Mouse (Mus musculus): Measurements from ENCODE around the gene Olfr689. TPM values are rescaled to one million over a fixed set of nuclear protein-coding genes. Genes with fewer than 3 reads are reported as not detected.
"Not testable (repeated sequence)": the region's sequence is repeated elsewhere in the genome, so short reads cannot be mapped to it uniquely, and the experiment has no call there.

Gene Olfr689
- total RNA-seq (2021), result not detected

DNA sequence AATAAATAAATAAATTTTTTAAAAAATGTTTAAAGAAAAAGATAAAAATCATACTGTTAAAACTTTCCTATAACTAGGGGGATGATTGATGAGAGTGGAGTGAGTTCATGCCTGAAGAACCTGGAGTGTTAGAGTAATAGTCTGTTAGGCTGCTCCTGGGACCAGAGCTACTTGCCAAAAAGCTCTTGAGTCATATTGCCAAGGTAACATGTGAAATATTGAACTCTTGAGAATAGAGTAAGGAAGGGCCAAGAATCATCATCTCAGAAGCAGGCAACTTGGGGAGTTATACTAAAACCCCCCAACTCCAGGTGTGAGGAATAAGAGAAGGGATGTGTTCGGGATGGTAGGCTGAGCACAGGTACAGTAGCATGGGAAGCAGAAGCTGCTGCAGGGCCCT, at the start of gene Olfr689:
Olfr689 (plus strand) TSS at position 301 of the 400 bp plus-strand sequence.
- intact Hi-C loops (cut with DNase I), result no loop called here
- DNase-seq, result no peak

DNA sequence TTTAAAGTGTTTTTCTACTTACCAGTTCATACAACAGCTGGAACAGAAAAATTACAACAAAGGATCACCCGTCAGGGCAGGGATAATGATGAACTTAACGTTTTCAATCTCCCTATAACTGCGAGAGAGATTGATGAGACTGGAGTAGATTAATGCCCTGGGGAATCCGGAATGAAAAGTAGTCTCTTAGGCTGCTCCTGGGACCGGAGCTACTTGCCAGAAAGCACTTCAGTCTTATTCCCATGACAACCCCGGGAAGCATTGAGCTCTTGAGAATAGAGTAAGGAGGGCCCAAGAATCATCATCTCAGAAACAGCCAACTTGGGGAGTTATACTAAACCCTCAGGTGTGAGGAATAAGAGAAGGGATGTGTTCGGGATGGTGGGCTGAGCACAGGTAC, 38.5 kb upstream of the Olfr689 start:
- DNase-seq, result no peak
- intact Hi-C loops (cut with DNase I), result no loop called here

DNA sequence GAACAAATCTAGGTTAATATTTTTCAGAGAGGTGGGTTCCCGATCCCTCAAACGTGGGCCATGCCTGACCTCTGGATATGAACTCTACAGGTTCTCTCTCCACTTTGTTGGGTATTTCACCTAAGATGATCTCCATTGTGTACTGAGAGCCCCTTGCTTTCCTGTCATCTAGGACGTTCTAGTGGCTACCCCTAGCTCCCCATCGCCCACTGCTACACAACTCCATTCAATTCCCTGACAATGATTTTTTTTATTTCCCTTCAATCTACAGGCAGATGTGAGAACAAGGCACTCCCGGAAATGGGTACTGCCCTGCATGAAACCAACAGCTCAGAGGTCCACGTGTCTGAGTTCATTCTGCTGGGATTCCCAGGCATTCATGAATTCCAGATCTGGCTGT, 23.2 kb upstream of the Olfr689 start, which contains the start of gene Olfr688:
Olfr688 (plus strand) TSS at position 301 of the 400 bp plus-strand sequence.
- intact Hi-C loops (cut with DNase I), result no loop called here
- DNase-seq, result no peak

DNA sequence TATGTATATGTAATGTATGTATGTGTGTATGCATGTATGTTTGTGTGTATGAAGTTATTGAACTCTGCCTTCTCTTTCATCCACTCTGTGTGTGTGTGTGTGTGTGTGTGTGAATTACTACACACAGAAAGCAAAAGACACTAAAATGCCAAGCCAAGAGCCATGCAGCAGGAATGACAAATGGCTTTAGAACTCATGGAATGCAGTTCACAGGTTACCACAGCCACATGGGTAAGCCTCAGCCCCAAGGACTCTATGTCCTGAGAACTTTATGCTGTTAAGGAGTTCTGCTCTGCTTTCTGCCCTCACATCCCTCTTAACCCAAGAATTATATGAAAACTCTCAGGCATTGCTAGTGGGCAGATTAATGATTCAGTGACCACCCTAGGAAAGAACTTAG, 20.9 kb upstream of the Olfr689 start:
- intact Hi-C loops (cut with DNase I), result no loop called here
- DNase-seq, result no peak

DNA sequence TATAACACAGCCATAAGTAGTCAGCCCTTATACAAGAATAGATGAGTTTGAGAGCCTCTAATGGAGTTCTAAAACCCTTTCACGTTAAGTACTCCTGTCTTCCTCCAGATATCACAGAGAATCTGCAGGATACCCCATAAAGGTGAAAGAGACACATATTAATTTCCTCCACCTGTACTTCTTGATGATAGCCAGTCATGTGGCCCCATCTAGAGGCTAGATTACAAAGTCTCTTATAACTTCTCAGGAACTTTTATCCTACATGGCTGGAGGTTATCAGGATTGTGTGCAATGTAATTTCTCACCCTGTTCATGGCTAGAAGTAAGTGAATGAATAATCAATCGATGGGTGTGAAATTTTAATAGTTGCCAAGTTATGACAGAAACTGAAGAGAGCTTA, 14.3 kb downstream of the Olfr689 start:
- DNase-seq, result no peak
- intact Hi-C loops (cut with DNase I), result no loop called here

DNA sequence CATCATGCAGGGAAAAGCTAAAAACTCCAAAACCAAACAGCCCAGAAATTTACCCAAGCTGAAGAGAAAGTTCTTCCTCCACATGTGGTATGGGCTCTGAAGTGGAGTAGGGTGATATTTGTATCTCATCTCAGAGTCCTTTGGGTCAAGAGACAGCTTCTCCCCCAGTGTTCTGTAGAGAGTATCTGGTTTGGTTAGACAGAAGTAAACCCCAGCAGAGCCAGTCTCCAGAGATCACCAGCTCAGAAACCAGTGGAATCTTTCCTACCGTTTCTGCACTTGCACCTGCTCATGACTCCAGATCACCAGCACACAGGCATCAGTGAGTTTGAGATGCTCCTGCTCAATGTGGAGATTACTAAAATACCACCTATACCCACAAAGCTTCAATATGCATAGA, 23.0 kb downstream of the Olfr689 start, which contains the start of gene Olfr690:
Olfr690 (minus strand) TSS at position 101 of the 400 bp plus-strand sequence.
- intact Hi-C loops (cut with DNase I), result no loop called here
- no peak for DNase-seq

DNA sequence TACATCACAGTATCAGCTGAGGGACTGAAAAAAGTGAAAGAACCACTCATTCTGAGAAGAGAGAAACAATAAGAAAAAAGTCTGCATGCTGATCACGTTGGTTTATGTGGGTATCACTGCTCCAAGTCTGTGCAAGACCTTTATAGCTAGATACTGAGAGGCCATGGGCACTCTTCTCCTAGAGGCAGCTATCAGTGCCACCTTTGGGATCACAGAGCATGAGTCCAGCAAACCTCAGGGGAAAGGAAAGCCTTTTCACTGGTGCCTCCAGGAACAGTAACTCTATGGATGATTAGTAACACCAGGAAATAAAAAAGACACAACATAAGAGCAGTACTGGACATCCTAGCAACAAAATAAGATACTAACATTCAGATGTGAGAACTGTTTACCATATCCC, 31.2 kb downstream of the Olfr689 start, which contains the start of gene Olfr691:
Olfr691 (minus strand) TSS at position 101 of the 400 bp plus-strand sequence.
- intact Hi-C loops (cut with DNase I), result no loop called here

DNA sequence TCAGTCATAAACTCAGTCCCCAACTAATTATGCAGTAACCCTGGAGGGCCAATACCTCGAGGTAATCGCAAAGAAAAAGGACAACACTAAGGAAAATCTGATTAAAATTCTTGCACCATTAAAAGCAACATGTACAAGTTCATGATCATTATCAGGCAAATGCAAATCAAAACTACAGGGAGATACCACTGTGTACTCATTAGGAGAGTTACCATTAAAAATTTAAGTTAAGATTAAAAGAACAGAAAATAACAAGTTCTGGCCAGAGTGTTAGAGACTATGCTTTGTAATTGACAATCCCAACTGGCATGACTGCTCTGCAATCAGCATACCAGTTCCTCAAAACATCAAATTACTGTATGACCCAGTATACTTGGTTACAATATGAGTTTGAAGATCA, 31.8 kb downstream of the Olfr689 start:
- DNase-seq, result no peak
- intact Hi-C loops (cut with DNase I), result no loop called here

More for the DNA sequence above, 31.2 kb downstream of the Olfr689 start, which contains the start of gene Olfr691:
- no peak for DNase-seq

DNA sequence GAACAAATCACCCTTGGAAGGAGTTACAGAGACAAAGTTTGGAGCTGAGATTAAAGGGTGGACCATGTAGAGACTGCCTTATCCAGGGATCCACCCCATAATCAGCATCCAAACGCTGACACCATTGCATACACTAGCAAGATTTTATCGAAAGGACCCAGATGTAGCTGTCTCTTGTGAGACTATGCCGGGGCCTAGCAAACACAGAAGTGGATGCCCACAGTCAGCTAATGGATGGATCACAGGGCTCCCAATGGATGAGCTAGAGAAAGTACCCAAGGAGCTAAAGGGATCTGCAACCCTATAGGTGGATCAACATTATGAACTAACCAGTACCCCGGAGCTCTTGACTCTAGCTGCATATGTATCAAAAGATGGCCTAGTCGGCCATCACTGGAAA, 45.1 kb downstream of the Olfr689 start:
- DNase-seq; intact Hi-C loops (cut with DNase I): not testable (repeated sequence)

DNA sequence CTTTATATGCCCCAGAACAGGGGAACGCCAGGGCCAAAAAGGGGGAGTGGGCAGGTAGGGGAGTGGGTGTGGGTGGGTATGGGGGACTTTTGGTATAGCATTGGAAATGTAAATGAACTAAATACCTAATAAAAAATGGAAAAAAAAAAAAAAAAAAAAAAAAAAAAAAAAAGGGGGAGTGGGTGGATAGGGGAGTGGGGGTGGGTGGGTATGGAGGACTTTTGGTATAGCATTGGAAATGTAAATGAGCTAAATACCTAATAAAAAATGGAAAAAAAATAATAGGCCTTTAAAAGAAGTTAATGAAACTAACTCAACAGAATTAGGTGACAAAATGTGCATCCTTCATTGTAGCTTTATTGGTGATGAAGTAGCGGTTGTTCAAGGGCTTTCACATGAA, 45.5 kb downstream of the Olfr689 start:
- intact Hi-C loops (cut with DNase I); DNase-seq: not testable (repeated sequence)

DNA sequence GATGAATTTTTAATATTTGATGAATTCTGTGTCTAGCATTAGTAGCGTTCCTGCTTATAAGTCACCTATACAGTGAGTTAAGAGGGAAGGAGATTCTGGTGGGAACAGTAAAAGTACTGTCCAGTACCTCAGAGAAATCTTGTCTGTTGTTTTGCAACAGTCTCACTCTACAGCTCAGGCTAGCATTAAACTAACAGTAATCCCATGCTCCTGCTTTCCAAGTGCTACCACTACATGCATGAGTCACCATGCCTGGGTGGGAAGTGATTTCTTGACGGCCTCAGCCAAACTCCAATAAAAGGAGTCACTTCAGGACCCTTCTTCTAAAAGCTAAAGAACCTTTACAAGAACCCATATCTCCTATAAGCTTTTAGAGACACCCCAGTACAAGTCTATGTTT, 50.7 kb downstream of the Olfr689 start:
- intact Hi-C loops (cut with DNase I), result no loop called here
- no peak for DNase-seq

DNA sequence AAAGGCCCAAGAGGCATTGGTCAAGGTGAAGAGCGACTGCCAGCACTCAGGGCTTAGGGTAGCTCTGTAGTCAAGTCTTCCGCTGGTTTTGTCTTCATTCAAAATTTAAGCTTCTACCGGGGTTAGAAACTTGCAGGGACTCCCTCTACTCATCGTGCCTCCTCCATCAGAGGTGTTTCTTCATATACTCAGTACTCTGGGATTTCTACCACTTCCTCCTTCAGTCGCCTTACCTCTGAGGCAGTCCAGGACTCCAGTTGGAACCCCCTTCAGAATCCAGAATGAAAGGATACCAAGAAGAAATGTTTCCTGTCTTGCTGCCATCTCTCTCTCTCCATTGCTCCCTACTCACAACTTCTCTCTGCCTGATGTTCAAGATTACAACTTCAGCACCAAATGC, 56.3 kb downstream of the Olfr689 start:
- intact Hi-C loops (cut with DNase I), result no loop called here
- no peak for DNase-seq

DNA sequence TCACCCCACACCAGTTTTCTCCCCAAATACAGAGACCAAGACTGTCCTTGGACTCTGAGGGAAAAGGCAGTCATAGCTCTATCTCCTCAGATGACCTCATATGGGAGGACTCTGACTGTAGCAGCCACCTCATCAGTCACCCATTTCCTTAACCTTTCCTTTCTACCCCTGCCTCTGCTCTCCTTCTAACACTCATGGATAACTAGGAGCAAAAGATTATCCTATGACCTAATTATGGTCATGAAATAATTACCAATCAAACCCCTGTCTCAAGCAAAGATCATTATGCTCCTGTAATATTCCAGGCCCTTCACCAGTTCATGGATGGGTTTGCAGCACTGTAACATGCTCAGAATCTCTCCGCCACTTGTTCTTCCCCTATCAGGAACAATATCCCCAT, 57.0 kb downstream of the Olfr689 start, which contains the start of gene Olfr692:
Olfr692 (plus strand) TSS at position 301 of the 400 bp plus-strand sequence.
- intact Hi-C loops (cut with DNase I), result no loop called here
- DNase-seq, result no peak

DNA sequence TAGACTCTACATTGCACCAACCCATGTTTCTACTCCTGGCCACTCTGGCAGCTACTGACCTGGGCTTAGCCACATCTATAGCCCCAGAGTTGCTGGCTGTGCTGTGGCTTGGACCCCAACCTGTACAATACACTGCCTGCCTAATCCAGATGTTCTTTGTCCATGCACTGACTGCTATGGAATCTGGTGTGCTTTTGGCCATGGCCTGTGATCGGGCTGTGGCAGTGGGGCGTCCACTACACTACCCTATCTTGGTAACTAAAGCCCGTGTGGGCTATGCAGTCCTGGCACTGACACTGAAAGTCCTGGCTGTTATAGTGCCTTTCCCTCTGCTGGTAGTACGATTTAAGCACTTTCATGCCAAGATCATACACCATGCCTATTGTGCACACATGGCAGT, 57.6 kb downstream of the Olfr689 start:
- no peak for DNase-seq
- intact Hi-C loops (cut with DNase I), result no loop called here

Other genes with a start within 250 kb of the Olfr689 start
- not detected for gene Olfr678, start 246.7 kb upstream of the Olfr689 start, total RNA-seq (2021)
- gene Olfr679, start 230.0 kb upstream of the Olfr689 start, total RNA-seq (2021), result not detected
- gene Olfr680-ps1, start 218.3 kb upstream of the Olfr689 start, total RNA-seq (2021), result not detected
- gene Olfr681, start 194.3 kb upstream of the Olfr689 start, total RNA-seq (2021), result not detected
- not detected for gene Olfr683, start 164.2 kb upstream of the Olfr689 start, total RNA-seq (2021)
- not detected for gene Olfr684, start 147.5 kb upstream of the Olfr689 start, total RNA-seq (2021)
- not detected for gene Olfr685, start 125.2 kb upstream of the Olfr689 start, total RNA-seq (2021)
- not detected for gene Olfr686, start 103.7 kb upstream of the Olfr689 start, total RNA-seq (2021)
- not detected for gene Olfr688, start 23.1 kb upstream of the Olfr689 start, total RNA-seq (2021)
- gene Olfr690, start 22.9 kb downstream of the Olfr689 start, total RNA-seq (2021), result under 1 TPM; 0.26 to 0.44 TPM
- under 1 TPM; 0.34 to 0.38 TPM for gene Olfr691, start 31.1 kb downstream of the Olfr689 start, total RNA-seq (2021)
- not detected for gene Olfr692, start 57.1 kb downstream of the Olfr689 start, total RNA-seq (2021)
- not detected for gene Gm5901, start 63.9 kb downstream of the Olfr689 start, total RNA-seq (2021)
- gene Fam160a2, start 88.9 kb downstream of the Olfr689 start, total RNA-seq (2021), result 10 to 100 TPM; 49.9 to 56.6 TPM
- gene Cnga4, start 93.4 kb downstream of the Olfr689 start, total RNA-seq (2021), result under 1 TPM; 0.14 to 0.32 TPM
- gene Cckbr, start 114.6 kb downstream of the Olfr689 start, total RNA-seq (2021), result 1 to 10 TPM; 4.2 to 6.1 TPM
- gene Cavin3, start 171.1 kb downstream of the Olfr689 start, total RNA-seq (2021), result 10 to 100 TPM; 11.7 to 13.8 TPM
- 10 to 100 TPM; 59.3 to 65.7 TPM for gene Smpd1, start 243.2 kb downstream of the Olfr689 start, total RNA-seq (2021)